Mouse (Mus musculus): ENCODE data around the gene Calhm5. TPM values are rescaled to one million over a fixed set of nuclear protein-coding genes. Genes with fewer than 3 reads are reported as not detected.

Gene Calhm5
- polyA plus RNA-seq, 1 experiment from 2014 or later, result 1.7 TPM

- 41% methylated on average over 5 of the region's 5 CpGs for WGBS
- no peak overlapping the region for H3K4me2 ChIP-seq (replicated peaks)
- H3K4me3 ChIP-seq (replicated peaks), result no peak overlapping the region
- H3K36me3 ChIP-seq, result no peaks in the 10 kb centered on the region
- no peak overlapping the region for H3K27ac ChIP-seq (replicated peaks)
- H3K27me3 ChIP-seq, result no peaks in the 10 kb centered on the region
- H3K4me1 ChIP-seq, result no peaks in the 10 kb centered on the region
- H3K9ac ChIP-seq, result no peak overlapping the region
- ATAC-seq (ENCODE audit: insufficient number of reproducible peaks, low FRiP score, low TSS enrichment, low read depth), result no peak
- H3K9me3 ChIP-seq (replicated peaks), result no peaks in the 10 kb centered on the region
Observed at GRCm38 (mm10) chr10:34070999-34071492, 25.3 kb downstream of the Calhm5 start.

- no peak for ATAC-seq (ENCODE audit: insufficient number of reproducible peaks, low FRiP score, low TSS enrichment, low read depth)
- Histone ChIP-seq H3K4me2 (replicated peaks) (no peak overlapping the region), H3K27me3 (no peaks in the 10 kb centered on the region), H3K27ac (replicated peaks) (no peak overlapping the region), H3K4me1 (no peaks in the 10 kb centered on the region), H3K9me3 (replicated peaks) (no peaks in the 10 kb centered on the region), H3K9ac (no peak overlapping the region), H3K4me3 (replicated peaks) (no peak overlapping the region), H3K36me3 (no peaks in the 10 kb centered on the region)
- WGBS, result 39% methylated on average over 1 of the region's 1 CpGs
Observed at GRCm38 (mm10) chr10:34069606-34070005, 26.7 kb downstream of the Calhm5 start.

- H3K36me3 ChIP-seq, result no peaks in the 10 kb centered on the region
- no peaks in the 10 kb centered on the region for H3K4me1 ChIP-seq
- H3K4me2 ChIP-seq (replicated peaks), result no peak overlapping the region
- H3K9me3 ChIP-seq (replicated peaks), result no peaks in the 10 kb centered on the region
- WGBS, result 67% methylated on average over 3 of the region's 3 CpGs
- H3K27me3 ChIP-seq, result no peaks in the 10 kb centered on the region
- H3K4me3 ChIP-seq (replicated peaks), result no peak overlapping the region
- H3K9ac ChIP-seq, result no peak overlapping the region
- H3K27ac ChIP-seq (replicated peaks), result no peak overlapping the region
- ATAC-seq (ENCODE audit: insufficient number of reproducible peaks, low FRiP score, low TSS enrichment, low read depth), result no peak
Observed at GRCm38 (mm10) chr10:34066591-34066990, 29.7 kb downstream of the Calhm5 start.

DNA sequence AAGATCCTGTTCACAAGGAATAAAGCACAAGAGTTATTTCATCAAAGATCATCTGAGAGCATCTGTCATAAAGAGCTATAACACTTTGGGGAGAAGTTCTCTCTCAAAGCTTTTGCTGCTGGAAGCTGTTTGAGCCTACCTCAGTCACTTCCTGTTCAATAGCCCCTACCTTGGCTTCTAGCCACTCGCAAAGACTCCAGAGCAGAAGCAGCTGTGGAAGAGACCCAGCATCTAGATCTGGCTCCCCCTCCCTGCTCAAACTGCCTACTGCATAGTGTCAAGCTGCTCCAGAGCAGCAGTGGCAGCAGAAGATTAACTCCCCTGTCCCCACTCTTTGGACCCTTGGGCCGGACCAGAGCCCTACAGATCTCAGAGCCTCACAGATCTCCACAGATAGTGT, 42.3 kb downstream of the Calhm5 start:
- no peak overlapping the region for H3K9ac ChIP-seq
- WGBS, result 87% methylated on average over 2 of the region's 2 CpGs
- ATAC-seq (ENCODE audit: insufficient number of reproducible peaks, low FRiP score, low TSS enrichment, low read depth), result no peak

DNA sequence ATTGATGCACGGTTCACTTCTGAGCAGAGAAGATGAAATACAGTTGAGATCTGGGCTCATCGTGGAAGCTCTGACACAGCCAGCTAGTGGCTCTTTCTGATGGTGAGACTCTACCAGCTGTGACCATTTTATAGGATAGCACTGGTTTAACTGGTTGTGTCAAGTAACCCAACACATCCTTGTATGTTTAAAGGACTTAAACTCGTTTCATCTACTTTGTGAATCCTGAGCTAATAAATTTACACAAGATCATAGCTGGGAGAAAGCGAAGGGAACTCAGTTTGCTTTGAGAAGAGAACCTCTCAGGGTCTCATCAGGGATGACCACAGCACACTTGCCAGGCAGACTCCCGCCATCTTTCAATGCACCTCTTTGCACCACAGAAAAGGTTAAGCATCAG, 52.1 kb downstream of the Calhm5 start, which contains the start of gene Calhm4:
Gene Calhm4, minus strand, starts transcription at position 101 of the 400 bp plus-strand sequence.
- Histone ChIP-seq H3K9ac (no peak within 1 kb of the TSS), H3K36me3 (no peaks in the 10 kb centered on the region), H3K27ac (replicated peaks) (no peak within 1 kb of the TSS), H3K4me3 (replicated peaks) (no peak within 1 kb of the TSS), H3K9me3 (replicated peaks) (no peaks in the 10 kb centered on the region), H3K4me1 (no peaks in the 10 kb centered on the region), H3K27me3 (no peaks in the 10 kb centered on the region), H3K4me2 (replicated peaks) (no peak within 1 kb of the TSS)
- WGBS, result 77% methylated on average over 5 of the region's 5 CpGs
- ATAC-seq (ENCODE audit: insufficient number of reproducible peaks, low FRiP score, low TSS enrichment, low read depth), result no peak

More for the DNA sequence above, 42.3 kb downstream of the Calhm5 start:
- H3K9me3 ChIP-seq (replicated peaks), result no peaks in the 10 kb centered on the region
- H3K4me1 ChIP-seq, result no peaks in the 10 kb centered on the region
- H3K27me3 ChIP-seq, result no peaks in the 10 kb centered on the region
- no peak overlapping the region for H3K27ac ChIP-seq (replicated peaks)
- no peak overlapping the region for H3K4me3 ChIP-seq (replicated peaks)
- no peaks in the 10 kb centered on the region for H3K36me3 ChIP-seq
- H3K4me2 ChIP-seq (replicated peaks), result no peak overlapping the region

Other genes starting within 250 kb of the Calhm5 start
- not detected in 2 replicates for gene Sult3a1, start 238.8 kb downstream of the Calhm5 start, polyA plus RNA-seq (2015; fragmentation: Nextera tagmentation; extraction: Ambion mirVana)
- gene Rsph4a, start 191.4 kb downstream of the Calhm5 start, polyA plus RNA-seq (2015; fragmentation: Nextera tagmentation; extraction: Ambion mirVana), result 1.6 and 3.3 TPM in 2 replicates
- 20.9 and 22.9 TPM in 2 replicates for gene Zup1, start 145.2 kb downstream of the Calhm5 start, polyA plus RNA-seq (2015; fragmentation: Nextera tagmentation; extraction: Ambion mirVana)
- gene Rwdd1, start 76.9 kb downstream of the Calhm5 start, polyA plus RNA-seq (2015; fragmentation: Nextera tagmentation; extraction: Ambion mirVana), result 111 and 113 TPM in 2 replicates
- gene Trappc3l, start 58.9 kb downstream of the Calhm5 start, polyA plus RNA-seq (2015; fragmentation: Nextera tagmentation; extraction: Ambion mirVana), result not detected in 2 replicates
- gene Calhm4, start 52.2 kb downstream of the Calhm5 start, polyA plus RNA-seq (2015; fragmentation: Nextera tagmentation; extraction: Ambion mirVana), result 0.43 and 0.98 TPM in 2 replicates
- 1.4 and 1.9 TPM in 2 replicates for gene Calhm6, start 31.5 kb upstream of the Calhm5 start, polyA plus RNA-seq (2015; fragmentation: Nextera tagmentation; extraction: Ambion mirVana)
- gene Dse, start 111.2 kb upstream of the Calhm5 start, polyA plus RNA-seq (2015; fragmentation: Nextera tagmentation; extraction: Ambion mirVana), result 32.8 and 35.0 TPM in 2 replicates
- 79.6 and 80.1 TPM in 2 replicates for gene Tspyl1, start 185.7 kb upstream of the Calhm5 start, polyA plus RNA-seq (2015; fragmentation: Nextera tagmentation; extraction: Ambion mirVana)
- gene Tspyl4, start 200.9 kb upstream of the Calhm5 start, polyA plus RNA-seq (2015; fragmentation: Nextera tagmentation; extraction: Ambion mirVana), result 17.7 and 21.5 TPM in 2 replicates

All from embryonic facial prominence, embryonic 15.5 days (tissue).